Mouse (Mus musculus) forebrain, postnatal 0 days (tissue): ENCODE measurements around the gene Psmb10. TPM values are rescaled to one million over a fixed set of nuclear protein-coding genes. Genes with fewer than 3 reads are reported as not detected.

Experiments
- ATAC-seq: fragments of 200-750 bp; cut with Nextera tagmentation; 2 replicates; pipeline ENCODE4 v1.8.0; 2017; ENCODE audit warnings: mild to moderate bottlenecking, moderate library complexity
- DNase-seq: peaks from one replicate; pipeline ENCODE4 v3.0.0-alpha.2; 2015
- H3K27ac ChIP-seq: fragments of 300-500 bp; sonication (generic); 2 replicates; pipeline ENCODE4 v1.5.1; 2014; ENCODE audit warnings: low read depth, mild to moderate bottlenecking, antibody characterized with exemption, low read length, moderate library complexity, mixed read lengths
- H3K27me3 ChIP-seq: fragments of 300-500 bp; sonication (generic); 2 replicates; pipeline ENCODE4 v1.6.1; 2014; ENCODE audit warnings: mild to moderate bottlenecking, low read length, mixed read lengths; ENCODE audit not compliant: insufficient read depth
- H3K36me3 ChIP-seq: fragments of 300-500 bp; sonication (generic); 2 replicates; pipeline ENCODE4 v1.6.1; 2014; ENCODE audit warnings: mild to moderate bottlenecking, moderate library complexity; ENCODE audit not compliant: insufficient read depth
- H3K4me1 ChIP-seq: fragments of 300-500 bp; sonication (generic); 2 replicates; pipeline ENCODE4 v1.6.1; 2014; ENCODE audit warnings: antibody characterized with exemption; ENCODE audit not compliant: insufficient read depth
- H3K4me2 ChIP-seq: fragments of 300-500 bp; sonication (generic); 2 replicates; pipeline ENCODE4 v1.6.1; 2014; ENCODE audit warnings: low read depth, mild to moderate bottlenecking, moderate library complexity
- H3K4me3 ChIP-seq: fragments of 300-500 bp; sonication (generic); 2 replicates; pipeline ENCODE4 v1.5.1; 2014; ENCODE audit warnings: low read depth, low read length, mixed read lengths
- H3K9ac ChIP-seq: fragments of 300-500 bp; sonication (generic); 2 replicates; pipeline ENCODE4 v1.6.1; 2014; ENCODE audit warnings: mild to moderate bottlenecking
- H3K9me3 ChIP-seq: fragments of 300-500 bp; sonication (generic); 2 replicates; pipeline ENCODE4 v1.6.1; 2016; ENCODE audit warnings: low read length
- CTCF ChIP-seq: sonication (generic); IDR thresholded peaks from 2 replicates; pipeline ENCODE4 v1.5.1; 2016; ENCODE audit warnings: antibody characterized with exemption, control low read depth, low read depth
- WGBS: fragments of 180-500 bp; shearing (Covaris S2); extraction: QIAGEN DNeasy Blood & Tissue Kit; methylation state at CpG from one replicate; pipeline ENCODE4 v1.1.7; 2014; 5-methylcytosine and 5-hydroxymethylcytosine counted together
- polyA plus RNA-seq: library from polyadenylated mRNA; unstranded; fragments of >200 nt; fragmentation: Nextera tagmentation; extraction: Ambion mirVana; gene quantifications from 2 replicates; pipeline ENCODE4 v1.2.1, GENCODE M21; 2015
- total RNA-seq: library from RNA; depleted of rRNA; stranded (reverse); fragments of >200 nt; gene quantifications from 2 replicates; pipeline ENCODE4 v1.2.3, GENCODE M21; 2014

The Psmb10 gene
- total and polyA plus RNA-seq, 2 experiments from 2014 or later: 46.5 to 86.2 TPM

DNA sequence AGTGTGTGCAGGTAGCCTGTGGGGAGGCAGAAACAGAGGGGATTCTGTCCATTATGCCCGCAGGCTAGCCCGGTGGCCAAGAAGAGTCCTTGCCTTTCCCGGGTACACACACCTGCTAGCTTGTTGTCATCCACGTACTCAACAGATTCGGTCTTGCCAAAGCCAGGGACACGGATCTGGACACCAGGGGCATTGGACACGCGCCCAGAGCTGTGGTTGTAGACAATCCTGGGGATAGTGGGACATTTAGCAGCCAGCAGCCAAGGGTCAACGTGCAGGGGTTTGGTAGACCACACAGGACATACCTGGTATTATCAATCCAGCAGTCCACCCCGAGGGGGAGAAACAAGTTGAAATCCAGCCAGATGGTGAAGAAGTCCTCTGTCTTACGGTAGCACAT lies 3.8 kb upstream of the Psmb10 start:
- WGBS: 91% methylated on average over 11 of the region's 11 CpGs
- no peak overlapping the region for H3K4me3 ChIP-seq
- DNase-seq: no peak
- H3K9ac ChIP-seq: no peak overlapping the region
- no peak overlapping the region for H3K4me2 ChIP-seq
- no peaks in the 10 kb centered on the region for H3K9me3 ChIP-seq
- H3K4me1 ChIP-seq: peaks cover 6% of the 10 kb centered on the region; the same call in 1 of the 2 replicates
- no peaks in the 10 kb centered on the region for H3K27me3 ChIP-seq
- 0 out of 2 replicates have a peak, but pooled peaks cover 5% of the 10 kb centered on the region for H3K36me3 ChIP-seq
- no peak overlapping the region for H3K27ac ChIP-seq
- TF ChIP-seq CTCF: no peak
- ATAC-seq: no peak

DNA sequence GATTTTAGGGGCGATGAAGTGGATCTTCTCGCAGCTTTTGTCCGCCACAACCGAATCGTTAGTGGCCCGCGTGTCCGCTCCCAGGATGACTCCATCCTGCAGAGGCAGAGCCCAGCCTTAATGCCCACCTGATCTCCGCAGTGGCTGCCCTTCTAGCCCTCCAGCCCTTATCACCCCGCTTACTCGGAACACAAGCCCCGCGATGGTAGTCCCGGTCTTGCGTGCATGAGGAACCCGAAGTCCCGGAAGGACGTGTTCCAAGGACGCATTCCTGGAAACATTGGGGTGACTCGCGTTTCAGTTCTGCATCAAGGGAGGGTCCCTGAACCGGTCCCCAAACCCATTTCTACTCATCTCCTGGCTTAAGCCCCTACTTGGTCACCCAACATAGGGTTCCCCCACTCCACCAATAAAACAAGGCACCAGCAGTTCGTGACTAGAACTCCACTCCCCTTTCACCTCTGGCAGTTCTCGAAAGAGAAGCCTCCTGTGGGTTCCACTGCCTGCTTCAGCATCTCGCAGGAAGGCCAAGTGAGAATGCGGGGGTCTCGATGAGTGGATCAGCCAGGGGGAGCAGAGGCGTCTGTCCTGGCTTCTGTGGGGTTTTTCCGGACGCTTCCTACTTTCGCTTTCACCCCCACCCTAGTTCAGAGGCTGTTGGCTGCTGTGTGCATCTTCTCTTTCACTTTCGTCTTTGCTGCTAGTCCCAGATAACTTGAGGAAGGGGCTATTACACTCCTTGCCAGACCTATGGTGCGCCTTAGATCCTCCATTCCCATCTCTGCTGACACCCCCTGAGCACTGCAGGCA lies 543 bp downstream of the Psmb10 start:
- no peaks in the 10 kb centered on the region for H3K27me3 ChIP-seq
- DNase-seq: peak; percentile 72
- H3K4me3 ChIP-seq: peak overlapping the region; percentile 58
- WGBS: 2% methylated on average over 33 of the region's 33 CpGs
- H3K36me3 ChIP-seq: peaks cover 2% of the 10 kb centered on the region; the same call in 1 of the 2 replicates
- peak; percentile 41 for ATAC-seq
- TF ChIP-seq CTCF: no peak
- H3K9ac ChIP-seq: peak overlapping the region; percentile 89
- H3K4me1 ChIP-seq: peaks cover 6% of the 10 kb centered on the region; the same call in 1 of the 2 replicates
- H3K9me3 ChIP-seq: no peaks in the 10 kb centered on the region
- peak overlapping the region; percentile 94 for H3K4me2 ChIP-seq
- H3K27ac ChIP-seq: peak overlapping the region; percentile 81

DNA sequence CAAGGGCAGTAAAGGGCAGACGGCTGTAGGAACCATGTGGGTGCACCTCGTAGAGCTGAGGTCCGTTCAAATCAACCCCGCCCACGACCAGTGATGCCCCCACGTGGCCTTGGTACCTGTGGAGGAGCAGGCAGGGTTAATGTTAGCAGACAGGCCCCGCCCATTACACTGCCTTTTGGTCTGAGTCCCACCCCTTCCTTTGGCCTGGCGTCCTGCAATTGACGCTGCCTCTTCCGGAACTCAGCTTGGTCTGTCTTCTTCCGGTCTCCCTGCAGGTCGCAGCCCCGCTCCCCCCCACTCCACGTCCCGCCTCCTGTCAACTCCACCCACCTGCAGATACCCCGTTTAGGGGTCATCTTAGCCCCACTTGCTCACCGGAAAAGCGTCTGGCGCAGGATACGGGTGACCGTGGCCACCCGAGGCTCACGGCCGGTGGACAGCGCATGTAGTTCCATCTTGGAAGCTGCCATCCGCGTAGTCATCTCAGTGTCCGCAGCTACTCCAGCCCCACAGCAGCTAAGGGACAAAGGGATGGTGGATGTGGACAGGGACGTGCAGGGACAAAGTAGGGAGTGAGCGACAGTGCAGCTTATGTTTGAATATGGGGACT lies 1.3 kb downstream of the Psmb10 start:
- Histone ChIP-seq H3K9ac (peak overlapping the region; percentile 89), H3K27me3 (no peaks in the 10 kb centered on the region), H3K4me2 (peak overlapping the region; percentile 94), H3K4me1 (peaks cover 6% of the 10 kb centered on the region; the same call in 1 of the 2 replicates), H3K4me3 (peak overlapping the region; percentile 58), H3K27ac (peak overlapping the region; percentile 81), H3K9me3 (no peaks in the 10 kb centered on the region), H3K36me3 (peaks cover 9% of the 10 kb centered on the region)
- DNase-seq (peak; percentile 85), ATAC-seq (peak; percentile 89)
- WGBS: 1% methylated on average over 30 of the region's 30 CpGs
- TF ChIP-seq CTCF: no peak

DNA sequence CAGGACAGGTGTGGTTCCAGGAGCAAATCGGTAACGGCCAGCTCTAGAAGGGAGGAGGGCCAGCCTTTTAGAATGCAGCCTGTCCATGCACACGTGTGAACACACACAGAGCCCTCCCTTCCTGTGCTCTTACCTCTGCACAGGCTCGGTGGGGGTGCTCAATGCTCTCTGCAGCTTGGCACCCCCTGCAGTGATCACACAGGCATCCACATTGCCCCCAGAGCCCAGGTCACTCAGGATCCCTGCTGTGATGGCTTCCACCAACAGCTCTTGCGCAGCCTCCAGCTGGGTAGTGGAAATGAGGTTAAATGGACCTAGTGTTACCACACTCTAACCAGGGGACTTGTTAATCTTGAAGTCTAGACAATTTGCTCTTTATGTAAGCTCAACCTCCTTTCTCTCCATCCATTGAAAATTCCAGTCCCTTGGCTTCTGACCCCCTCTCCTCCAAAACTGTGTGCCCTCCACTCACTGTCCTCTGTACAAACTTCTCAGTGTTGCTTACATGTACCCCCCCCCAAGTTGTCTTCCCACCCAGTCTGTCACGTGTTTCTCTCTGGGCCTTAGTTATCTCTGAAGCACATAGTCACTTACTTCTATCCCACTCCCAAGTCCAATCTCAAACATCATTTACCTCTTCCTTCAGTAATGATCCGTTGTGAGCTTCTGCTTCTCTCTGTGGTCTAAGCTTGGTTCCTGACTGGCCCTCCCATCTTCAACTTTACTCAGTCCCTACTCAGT lies 2.2 kb downstream of the Psmb10 start:
- no peak for DNase-seq
- no peak for ATAC-seq
- peak overlapping the region; percentile 58 for H3K4me3 ChIP-seq
- WGBS: 26% methylated on average over 7 of the region's 7 CpGs
- H3K9me3 ChIP-seq: no peaks in the 10 kb centered on the region
- H3K9ac ChIP-seq: peak overlapping the region; percentile 89
- no peak for TF ChIP-seq CTCF
- no peak overlapping the region for H3K27ac ChIP-seq
- H3K36me3 ChIP-seq: peaks cover 18% of the 10 kb centered on the region
- H3K27me3 ChIP-seq: no peaks in the 10 kb centered on the region
- H3K4me1 ChIP-seq: peaks cover 6% of the 10 kb centered on the region; the same call in 1 of the 2 replicates
- peak overlapping the region; percentile 94 for H3K4me2 ChIP-seq

DNA sequence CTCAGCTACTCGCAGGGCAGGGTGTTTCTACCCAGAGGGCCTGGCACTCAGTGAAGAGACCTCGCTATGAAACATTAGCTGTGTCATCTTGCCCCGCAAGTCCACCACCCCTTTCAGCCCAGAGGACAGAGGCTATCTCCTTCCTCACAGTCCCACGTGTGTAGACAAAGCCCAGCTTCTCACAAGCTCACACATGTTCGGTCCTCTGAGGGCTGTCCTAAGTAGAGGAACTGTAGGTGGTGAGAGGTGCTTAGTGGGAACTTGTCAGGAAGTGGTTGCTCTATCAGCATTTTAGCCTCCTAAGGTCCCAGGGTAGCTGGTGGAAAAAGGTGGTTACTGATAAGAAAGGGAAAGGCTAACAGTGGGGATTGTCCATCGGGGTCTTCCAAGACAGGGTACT lies 3.1 kb downstream of the Psmb10 start:
- no peak for TF ChIP-seq CTCF
- no peaks in the 10 kb centered on the region for H3K27me3 ChIP-seq
- WGBS: 90% methylated on average over 6 of the region's 6 CpGs
- no peak overlapping the region for H3K27ac ChIP-seq
- H3K4me2 ChIP-seq: no peak overlapping the region
- peaks cover 20% of the 10 kb centered on the region for H3K36me3 ChIP-seq
- H3K4me1 ChIP-seq: peaks cover 6% of the 10 kb centered on the region; the same call in 1 of the 2 replicates
- DNase-seq (no peak), ATAC-seq (no peak)
- no peaks in the 10 kb centered on the region for H3K9me3 ChIP-seq
- no peak overlapping the region for H3K4me3 ChIP-seq
- no peak overlapping the region for H3K9ac ChIP-seq

DNA sequence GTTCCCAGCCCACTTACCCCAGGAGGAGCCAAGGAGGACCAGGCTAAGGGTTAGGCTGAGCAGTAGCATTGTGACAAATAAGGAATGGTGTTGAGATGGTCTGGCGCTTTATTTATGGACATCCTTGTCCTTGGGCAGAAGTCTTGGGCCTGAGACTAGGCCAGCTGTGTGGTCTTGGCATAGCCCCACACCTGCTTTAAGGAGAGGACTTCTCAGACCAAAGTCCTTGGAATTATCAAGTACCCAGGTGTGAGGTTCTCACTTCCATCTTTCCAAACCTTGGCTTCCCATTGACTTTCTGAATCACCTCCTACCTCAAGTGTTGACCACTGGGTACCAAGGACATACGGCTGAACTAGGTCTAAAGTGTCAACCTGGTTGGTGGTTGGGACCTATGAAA lies 4.5 kb downstream of the Psmb10 start, which contains the start of gene Ctrl:
Gene Ctrl (minus strand): TSS at position 101 of the 400 bp plus-strand sequence.
- Histone ChIP-seq H3K4me1 (peaks cover 6% of the 10 kb centered on the region; the same call in 1 of the 2 replicates), H3K27ac (no peak within 1 kb of the TSS), H3K9me3 (no peaks in the 10 kb centered on the region), H3K4me2 (no peak within 1 kb of the TSS), H3K36me3 (peaks cover 26% of the 10 kb centered on the region), H3K4me3 (no peak within 1 kb of the TSS), H3K9ac (no peak within 1 kb of the TSS), H3K27me3 (no peaks in the 10 kb centered on the region)
- no peak for DNase-seq
- 91% methylated on average over 2 of the region's 2 CpGs for WGBS
- TF ChIP-seq CTCF: no peak
- ATAC-seq: no peak
